Mouse (Mus musculus) layer of hippocampus, adult 18-20 months (tissue): ENCODE results near the gene Rep15. TPM values are rescaled to one million over a fixed set of nuclear protein-coding genes. Genes with fewer than 3 reads are reported as not detected.

Source experiments
- total RNA-seq, 2 experiments: library from RNA; stranded (reverse); gene quantifications; 2 replicates each; pipeline ENCODE4 v1.2.3; 2021

The Rep15 gene
- total RNA-seq, 2 experiments from 2014 or later = 1.1 TPM

Other genes starting within 250 kb of the Rep15 start
- 1 to 10 TPM; 6.0 to 8.1 TPM for gene Arntl2, start 236.5 kb upstream of the Rep15 start, total RNA-seq
- not detected for gene Smco2, start 182.5 kb upstream of the Rep15 start, total RNA-seq
- gene Ppfibp1, start 144.1 kb upstream of the Rep15 start, total RNA-seq = 10 to 100 TPM; 34.8 to 39.9 TPM
- not detected for gene 1700034J05Rik, start 78.2 kb upstream of the Rep15 start, total RNA-seq
- gene Mrps35, start 10.2 kb downstream of the Rep15 start, total RNA-seq = 10 to 100 TPM; 45.3 to 47.5 TPM
- gene Mansc4, start 54.4 kb downstream of the Rep15 start, total RNA-seq = under 1 TPM; 0.48 to 0.67 TPM
- gene Klhl42, start 58.8 kb downstream of the Rep15 start, total RNA-seq = 10 to 100 TPM; 19.6 to 20.0 TPM
- 1 to 10 TPM; 2.2 to 2.9 TPM for gene Pthlh, start 231.6 kb downstream of the Rep15 start, total RNA-seq